Comparison of ENCODE assay signal across 16 mouse cellular contexts in the genomic region with DNA sequence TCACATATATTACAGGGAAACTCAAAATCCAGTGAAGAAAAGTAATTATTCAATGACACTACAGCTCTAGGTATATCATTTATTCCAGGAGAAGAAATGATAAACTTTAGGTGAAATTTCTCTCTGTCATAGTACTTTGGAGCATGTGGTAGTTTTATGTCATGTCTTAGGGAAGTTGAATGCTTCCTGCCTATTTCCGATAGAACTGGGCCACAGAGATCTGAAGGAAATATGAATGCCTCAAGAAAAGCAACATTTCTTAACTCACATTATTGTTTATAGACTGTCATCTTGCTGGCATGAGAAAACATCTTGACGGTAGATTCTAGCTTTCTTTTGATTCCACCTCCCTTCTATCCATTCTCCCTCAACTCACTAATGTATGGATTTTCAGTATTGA.
"Had no signal": no experiment of that assay in that cellular context is flagged by ENCODE, and none has a peak within 500 bp of the region (broad histone marks: within the 10 kb centered on the region; RNA-seq: fewer than 3 reads in every experiment).

No protein-coding gene starts in this region.

- DNase-seq: left cerebral cortex, postnatal 4 days; liver; liver, embryonic 13.5 days; liver, postnatal 0 days; lung, adult 18-20 months; lung, adult 2 months; lung, embryonic 14.5 days; lung, postnatal 10 days; lung, postnatal 14 days; lung, postnatal 36 days; midbrain, embryonic 14.5 days had no signal

- ATAC-seq: liver, embryonic 12.5 days; liver, postnatal 0 days; lung, postnatal 0 days; midbrain, embryonic 13.5 days; midbrain, embryonic 15.5 days; midbrain, embryonic 16.5 days had no signal
